Mouse (Mus musculus): ENCODE results near the gene Adcy7.

Adcy7 gene

GRCm38 (mm10) chr8:88272231-88273050, at the start of gene Adcy7:
Gene Adcy7 (plus strand): TSS chr8:88272403.
- peak; percentile 58 for DNase-seq (ENCODE audit: extremely low spot score, low spot score)

DNA sequence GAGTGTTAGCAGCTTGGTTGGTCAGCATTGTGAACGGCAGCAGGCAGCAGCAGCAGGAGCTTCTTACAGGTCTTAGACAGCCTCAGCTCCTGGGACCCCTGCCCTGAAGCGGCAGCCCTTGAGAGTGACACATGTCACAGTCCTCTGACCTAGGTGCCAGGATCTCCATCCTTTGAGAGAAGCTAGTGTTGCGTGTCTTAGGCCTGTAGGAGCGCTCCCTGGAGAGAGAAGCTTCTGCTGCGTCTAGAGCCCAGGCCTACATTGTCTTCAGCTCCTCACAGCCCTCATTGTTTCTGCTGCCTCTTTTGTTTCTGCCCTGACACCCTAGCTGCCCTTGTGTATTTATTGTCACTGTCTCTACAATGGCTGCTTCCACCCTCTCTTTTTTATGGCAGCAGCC, 46.8 kb upstream of the Adcy7 start:
- DNase-seq (ENCODE audit: extremely low spot score, low spot score), result peak; percentile 29

DNA sequence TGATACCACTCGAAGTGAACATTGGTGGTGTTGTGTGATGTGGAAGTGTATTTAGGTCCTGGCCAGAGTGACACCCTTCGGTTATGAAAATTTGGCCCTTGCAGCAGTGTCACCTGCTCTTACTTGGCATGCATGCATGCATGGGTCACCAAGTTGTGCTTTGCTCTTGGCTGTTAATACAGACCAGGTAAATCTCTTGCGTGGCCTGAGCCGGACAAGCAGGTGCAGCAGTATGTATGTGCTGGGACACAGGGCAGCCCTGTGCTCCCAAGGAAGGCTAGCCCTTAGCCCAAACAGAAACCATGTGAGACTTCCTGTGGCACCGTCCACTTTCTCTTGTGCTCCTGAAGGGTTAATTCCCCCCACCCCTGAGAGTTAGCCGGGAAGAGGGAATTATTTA, 44.4 kb upstream of the Adcy7 start:
- no peak for DNase-seq (ENCODE audit: extremely low spot score, low spot score)

DNA sequence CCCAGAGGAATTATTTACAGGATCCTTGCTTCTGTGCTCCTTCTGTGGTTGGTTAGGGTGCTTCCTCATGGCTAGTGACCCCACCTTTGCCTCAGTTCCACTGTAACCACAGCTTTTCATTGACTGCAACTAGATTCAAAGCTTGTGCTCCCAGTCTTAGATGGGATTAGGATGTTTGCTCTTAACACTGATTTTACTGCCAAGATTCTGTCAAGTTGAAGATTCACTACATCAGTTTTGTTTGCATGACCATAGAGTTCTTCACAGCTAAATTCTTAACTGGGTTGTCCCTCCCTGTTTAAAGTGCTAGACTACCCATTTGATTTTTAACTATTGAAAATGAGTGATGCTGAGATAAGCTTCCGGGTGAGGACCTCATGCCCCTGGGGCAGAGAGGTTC, 43.9 kb upstream of the Adcy7 start:
- no peak for DNase-seq (ENCODE audit: extremely low spot score, low spot score)

DNA sequence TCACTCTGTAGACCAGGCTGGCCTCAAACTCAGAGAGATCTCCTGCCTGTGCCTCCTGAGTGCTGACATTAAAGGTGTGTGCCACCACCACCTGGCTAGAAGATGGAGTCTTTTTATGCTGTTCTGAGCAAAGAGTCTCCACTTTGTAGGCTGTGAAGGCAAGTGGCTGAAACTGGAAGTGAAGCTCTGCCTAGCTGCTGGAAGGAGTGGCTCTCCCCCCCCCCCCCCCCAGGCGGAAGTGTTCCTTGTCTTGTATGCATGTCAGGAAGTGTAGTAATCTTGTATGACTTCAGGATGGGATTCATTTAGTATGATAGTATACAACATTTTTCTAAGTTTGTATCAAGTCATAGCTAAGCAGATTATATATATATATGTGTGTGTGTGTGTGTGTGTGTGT, 43.4 kb upstream of the Adcy7 start:
- DNase-seq (ENCODE audit: extremely low spot score, low spot score), result no peak

DNA sequence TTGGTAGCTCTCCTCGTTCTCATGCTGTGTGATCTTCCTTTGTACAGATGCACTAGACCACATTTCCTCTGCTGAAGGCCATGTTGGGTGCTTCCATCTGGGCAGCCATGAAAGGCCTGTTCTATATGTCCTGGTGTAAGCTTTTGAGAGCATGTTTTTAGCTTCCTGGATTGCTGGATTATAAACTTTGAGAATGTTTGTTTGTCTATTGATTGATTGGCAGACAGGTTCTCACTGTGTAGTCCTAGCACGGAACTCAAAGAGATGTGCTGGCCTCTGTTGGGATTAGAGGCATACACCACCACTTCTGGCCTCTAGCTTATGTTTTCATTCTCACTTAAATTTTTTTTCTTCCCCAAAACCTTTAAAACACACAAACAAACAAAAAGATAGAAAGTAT, 35.5 kb upstream of the Adcy7 start:
- DNase-seq (ENCODE audit: extremely low spot score, low spot score), result no peak

- no peak for DNase-seq (ENCODE audit: extremely low spot score, low spot score)
These were observed 34.6 kb upstream of the Adcy7 start for GRCm38 (mm10) chr8:88237606-88238005.

DNA sequence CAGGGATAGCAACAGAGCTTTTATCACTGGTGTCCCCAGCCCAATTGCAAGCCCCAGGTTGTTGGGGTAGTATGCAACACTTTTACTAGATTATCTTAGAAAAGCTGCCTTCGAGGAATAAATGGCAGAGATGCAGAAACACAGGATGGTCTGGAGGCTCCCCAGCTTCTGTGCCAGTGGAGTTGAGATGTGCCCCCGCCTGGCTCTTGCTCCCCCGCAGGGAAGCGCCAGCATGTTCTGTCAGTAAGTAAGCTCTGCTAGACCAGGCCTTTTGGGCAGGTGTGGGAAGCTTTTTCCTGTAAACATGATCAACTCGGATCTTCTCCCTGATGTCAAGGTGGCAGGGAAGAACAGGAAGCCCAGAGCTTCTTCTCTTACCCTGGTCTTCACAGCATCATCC, 32.9 kb upstream of the Adcy7 start:
- no peak for DNase-seq (ENCODE audit: extremely low spot score, low spot score)

DNA sequence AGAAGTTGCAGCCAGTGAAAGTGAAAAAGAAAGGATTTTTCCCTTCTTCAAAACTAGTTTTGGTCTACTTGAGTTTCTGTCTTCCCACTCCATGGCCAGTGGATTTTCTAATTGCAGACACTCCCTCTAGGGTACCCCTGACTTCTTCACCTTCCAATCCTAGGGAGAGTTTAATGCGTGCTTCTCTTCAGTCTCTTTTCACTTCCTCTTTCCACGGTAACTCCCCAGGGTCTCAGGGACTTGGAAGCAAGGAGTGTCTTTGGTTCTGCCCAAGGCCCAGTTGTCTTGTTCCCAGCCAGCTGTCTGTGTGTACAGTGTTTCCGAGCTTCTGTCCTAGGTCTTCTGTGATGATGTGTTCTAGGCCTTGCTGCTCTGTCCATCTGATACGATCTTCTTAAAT, 30.3 kb upstream of the Adcy7 start:
- DNase-seq (ENCODE audit: extremely low spot score, low spot score), result no peak

DNA sequence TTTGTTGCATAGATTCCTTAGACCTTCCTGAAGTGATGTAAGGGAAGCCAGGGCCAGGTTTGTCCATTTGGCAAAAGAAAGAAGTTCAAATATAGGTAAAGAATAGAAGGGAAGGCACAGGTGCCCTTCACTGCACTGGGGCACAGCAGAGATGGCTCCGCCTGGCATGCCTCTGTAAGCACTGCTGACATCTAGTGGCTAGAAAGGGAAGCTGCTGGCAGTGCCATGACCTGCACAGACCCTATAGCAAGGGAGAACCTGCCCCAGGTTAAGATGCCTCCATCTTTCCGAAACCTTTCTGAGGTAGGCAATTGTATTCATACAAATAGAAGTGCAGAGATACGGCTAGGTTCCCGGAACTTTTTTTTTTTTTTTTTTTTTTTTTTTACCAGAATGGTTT, 27.9 kb upstream of the Adcy7 start:
- peak; percentile 39 for DNase-seq (ENCODE audit: extremely low spot score, low spot score)

- peak; percentile 52 for DNase-seq (ENCODE audit: extremely low spot score, low spot score)
These were observed 19.4 kb upstream of the Adcy7 start for GRCm38 (mm10) chr8:88252791-88253190.

DNA sequence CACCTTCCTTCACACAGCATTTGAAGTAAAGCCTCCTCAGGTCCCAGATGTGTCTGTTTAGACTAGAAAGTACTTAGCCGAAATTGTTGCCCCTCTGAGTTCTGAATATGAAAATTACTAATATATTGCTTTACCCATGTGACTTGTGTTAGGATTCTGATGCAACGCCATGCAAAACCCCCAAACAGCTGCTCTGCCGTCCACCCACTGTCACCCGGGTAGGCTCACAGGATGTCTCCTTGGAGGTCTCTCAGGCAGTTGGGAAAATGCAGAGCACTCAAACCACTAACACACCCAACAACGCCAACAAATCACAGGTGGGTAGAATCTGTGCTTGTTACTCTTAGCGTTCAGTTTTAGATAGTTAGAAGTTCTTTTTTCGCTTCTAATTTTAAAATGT, 17.2 kb upstream of the Adcy7 start:
- no peak for DNase-seq (ENCODE audit: extremely low spot score, low spot score)

DNA sequence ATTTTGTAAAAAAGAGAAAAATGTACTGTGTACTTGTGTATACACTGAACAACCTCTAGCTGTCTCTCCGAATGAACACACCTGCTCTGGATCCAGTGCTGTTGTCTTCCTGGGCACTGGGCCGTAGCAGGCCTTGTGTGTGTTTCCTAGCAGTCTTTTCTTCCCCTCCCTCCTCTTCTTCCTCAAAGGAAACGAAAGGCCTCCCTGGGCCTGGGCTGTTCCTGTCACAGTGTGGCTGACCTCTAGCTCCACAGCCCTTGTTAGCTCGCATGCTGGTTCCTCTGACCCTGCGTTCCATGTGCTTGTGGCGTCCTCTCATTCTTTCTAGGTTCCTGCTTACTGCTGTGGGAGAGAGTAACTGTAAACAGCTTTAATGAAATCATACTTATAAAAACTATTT, 14.2 kb upstream of the Adcy7 start:
- no peak for DNase-seq (ENCODE audit: extremely low spot score, low spot score)

- no peak for DNase-seq (ENCODE audit: extremely low spot score, low spot score)
These were observed 13.7 kb upstream of the Adcy7 start for GRCm38 (mm10) chr8:88258544-88258943.

GRCm38 (mm10) chr8:88260466-88260980, 11.7 kb upstream of the Adcy7 start:
- DNase-seq (ENCODE audit: extremely low spot score, low spot score), result no peak

DNA sequence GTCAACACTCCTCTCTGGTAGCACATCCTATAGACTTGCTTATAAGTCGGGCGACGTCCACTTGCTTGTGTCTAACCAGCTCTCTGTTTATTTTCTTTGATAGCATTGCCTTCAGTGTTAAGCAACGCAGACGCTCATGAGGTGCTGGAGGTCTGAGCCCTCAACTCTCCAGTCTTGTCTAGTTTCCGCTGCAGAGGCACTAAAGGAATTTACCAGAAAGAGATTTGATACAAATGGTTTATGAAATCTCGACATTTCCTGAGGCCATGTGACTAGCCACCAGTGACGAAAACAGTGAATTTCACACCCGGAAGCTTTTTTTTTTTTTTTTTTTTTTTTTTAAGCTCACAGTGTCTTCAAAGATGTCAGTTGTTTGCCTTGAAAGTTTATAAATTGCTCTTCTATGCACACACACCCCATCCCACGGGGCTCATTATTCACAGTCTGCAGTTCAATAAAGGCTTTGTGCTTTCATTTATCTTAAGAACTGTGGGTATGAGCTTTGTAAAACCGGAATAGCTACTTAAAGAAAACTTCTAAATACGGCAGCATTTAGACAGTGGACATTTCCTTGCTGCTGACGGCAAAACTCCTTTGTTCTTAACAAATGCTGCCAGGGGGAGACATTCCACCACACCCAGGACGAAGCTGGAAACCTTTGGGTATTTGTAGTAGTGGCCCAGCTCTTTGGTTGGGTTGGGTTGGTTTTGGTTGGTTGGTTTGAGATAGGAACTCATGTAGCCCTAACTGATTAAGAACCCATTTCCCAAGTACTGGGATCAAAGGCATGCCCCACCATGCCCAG, 9.2 kb upstream of the Adcy7 start:
- DNase-seq (ENCODE audit: extremely low spot score, low spot score), result no peak

- peak; percentile 47 for DNase-seq (ENCODE audit: extremely low spot score, low spot score)
These were observed 6.7 kb upstream of the Adcy7 start for GRCm38 (mm10) chr8:88265511-88265910.

DNA sequence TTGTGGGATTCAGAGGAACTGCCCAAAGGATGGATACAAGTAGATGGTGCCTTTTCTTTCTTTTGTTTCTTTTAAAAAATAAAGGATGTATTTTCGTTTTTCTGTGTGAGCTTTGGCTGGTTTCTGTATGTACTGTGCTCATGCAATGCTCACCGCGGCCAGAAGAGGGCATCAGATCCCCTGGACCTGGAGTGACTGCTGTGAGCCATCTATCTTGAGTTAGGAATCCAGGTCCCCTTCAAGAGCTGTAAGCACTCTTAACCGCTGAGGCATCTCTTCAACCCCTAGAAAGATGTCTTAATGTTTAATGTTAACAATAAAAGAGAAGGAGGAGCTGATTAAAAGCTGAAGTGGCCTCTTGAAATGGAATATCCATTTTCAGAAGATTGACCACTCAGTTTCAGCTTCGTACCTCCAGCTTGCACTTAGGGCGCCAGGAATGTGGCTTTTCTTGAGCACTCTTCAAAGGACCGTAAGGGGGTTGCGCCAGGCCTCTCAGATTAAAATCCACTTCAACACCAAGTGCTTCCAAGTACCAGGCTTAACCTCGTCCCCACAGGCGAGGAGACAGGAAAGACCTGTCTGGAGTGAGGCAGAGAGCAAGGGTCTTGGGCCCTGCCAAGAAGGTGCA, 5.9 kb upstream of the Adcy7 start:
- DNase-seq (ENCODE audit: extremely low spot score, low spot score), result peak; percentile 87

DNA sequence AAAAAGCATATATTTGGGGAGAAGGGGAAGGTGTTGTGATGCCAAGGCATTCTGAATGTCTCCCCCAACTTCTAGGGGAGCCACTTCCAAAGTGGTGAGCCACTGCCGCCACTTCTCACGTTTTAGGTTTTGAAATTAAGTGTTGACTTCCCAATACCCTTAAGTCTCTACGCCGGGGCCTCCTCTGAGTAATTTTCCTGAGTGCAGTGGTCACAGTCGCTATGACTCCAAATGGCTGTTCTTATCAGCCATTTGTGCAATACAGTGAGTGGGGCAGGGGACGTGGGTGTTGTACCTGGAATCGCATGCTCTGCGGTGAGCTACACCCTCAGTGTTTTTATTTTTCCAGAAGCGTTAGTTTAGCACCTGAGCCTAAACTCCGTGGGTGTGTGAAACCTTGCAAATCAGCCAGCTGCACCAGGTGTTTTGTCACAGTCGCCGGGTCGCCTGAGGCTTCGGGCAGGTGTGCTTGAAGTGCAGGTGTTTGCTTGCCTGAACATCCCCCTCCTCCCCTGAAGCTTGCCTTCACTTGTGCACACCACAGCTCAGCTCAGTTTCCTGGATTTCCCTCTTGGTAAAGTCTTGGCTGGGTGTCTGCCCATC, 5.3 kb upstream of the Adcy7 start:
- DNase-seq (ENCODE audit: extremely low spot score, low spot score), result no peak

DNA sequence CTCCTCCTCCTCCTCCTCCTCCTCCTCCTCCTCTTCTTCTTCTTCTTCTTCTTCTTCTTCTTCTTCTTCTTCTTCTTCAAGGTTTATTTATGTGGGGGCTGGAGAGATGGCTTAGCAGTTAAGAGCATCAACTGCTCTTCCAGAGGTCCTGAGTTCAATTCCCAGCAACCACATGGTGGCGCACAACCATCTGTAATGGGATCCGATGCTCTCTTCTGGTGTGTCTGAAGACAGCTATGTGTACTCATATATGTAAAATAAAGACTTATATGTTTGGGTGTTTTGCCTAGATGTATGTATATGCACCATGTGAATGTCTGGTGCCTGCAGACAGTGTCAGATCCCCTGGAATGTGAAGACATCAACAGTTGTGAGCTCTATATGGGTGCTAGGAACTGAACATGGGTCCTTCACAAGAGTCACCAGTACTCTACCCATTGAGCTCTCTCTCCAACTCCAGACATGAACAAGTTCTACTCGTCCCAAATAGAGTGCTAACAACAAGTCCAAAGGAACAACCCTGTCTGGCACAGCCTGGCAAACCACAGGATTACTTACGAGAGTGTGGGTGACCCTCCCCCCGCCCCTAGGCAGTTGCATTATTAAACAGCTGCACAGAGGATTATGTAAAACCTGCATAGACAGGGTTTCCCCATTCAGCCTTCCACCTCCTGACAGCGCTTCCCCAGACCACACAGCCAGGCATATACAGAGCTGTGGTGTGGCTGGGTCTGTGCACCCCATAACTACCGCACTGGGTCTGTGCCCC, 2.9 kb upstream of the Adcy7 start:
- DNase-seq (ENCODE audit: extremely low spot score, low spot score), result no peak

DNA sequence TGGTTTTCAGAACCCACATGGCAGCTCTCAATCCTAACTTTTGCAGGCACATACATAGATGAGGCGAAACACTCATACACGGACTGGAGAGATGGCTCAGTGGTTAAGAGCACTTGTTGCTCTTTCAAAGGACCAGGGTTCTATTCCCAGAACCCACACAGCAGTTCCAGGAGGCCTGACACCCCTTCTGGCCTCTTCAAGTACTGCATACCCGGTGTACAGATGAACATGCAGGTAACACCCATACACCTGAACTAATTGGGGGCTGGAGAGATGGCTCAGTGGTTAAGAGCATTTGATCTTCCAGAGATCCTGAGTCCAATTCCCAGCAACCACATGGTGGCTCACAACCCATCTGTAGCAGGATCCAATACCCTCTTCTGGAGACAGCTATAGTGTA, 2.1 kb upstream of the Adcy7 start:
- DNase-seq (ENCODE audit: extremely low spot score, low spot score), result no peak
